Mouse (Mus musculus) ES-E14 (cell line): Measurements from ENCODE around the gene Pkn3. TPM values are rescaled to one million over a fixed set of nuclear protein-coding genes. Genes with fewer than 3 reads are reported as not detected.

Source experiments
- DNase-seq: peaks from one replicate; pipeline ENCODE4 v3.0.0-alpha.2; 2013; ENCODE audit warnings: low read depth, low spot score
- H3K27ac ChIP-seq: 2 replicates; pipeline ENCODE4 v1.5.1; 2012; ENCODE audit warnings: low read depth, mild to moderate bottlenecking, low read length, moderate library complexity, mixed read lengths; ENCODE audit not compliant: poor library complexity, insufficient read depth, severe bottlenecking
- H3K36me3 ChIP-seq: 2 replicates; pipeline ENCODE4 v1.6.1; 2012; ENCODE audit warnings: mild to moderate bottlenecking, low read length, moderate library complexity, mixed read lengths; ENCODE audit not compliant: control insufficient read depth, poor library complexity, insufficient read depth, severe bottlenecking
- H3K4me1 ChIP-seq, 2 experiments: fragments of 150-350 bp in 1 of 2; sonication (generic) in 1 of 2; 2 replicates each; pipeline ENCODE4 v1.6.1; 2012; ENCODE audit warnings: low read length in 2 of 2, mild to moderate bottlenecking in 1 of 2, mixed read lengths in 1 of 2; ENCODE audit not compliant: control insufficient read depth in 2 of 2, insufficient read depth in 2 of 2, poor library complexity in 1 of 2
- H3K4me3 ChIP-seq, 2 experiments: fragments of 150-350 bp in 1 of 2; sonication (generic) in 1 of 2; 2 replicates each; pipeline ENCODE4 v1.5.1; 2012; ENCODE audit warnings: low read length in 2 of 2, low read depth in 1 of 2, mild to moderate bottlenecking in 1 of 2, mixed read lengths in 1 of 2; ENCODE audit not compliant: insufficient read depth in 1 of 2, poor library complexity in 1 of 2, severe bottlenecking in 1 of 2
- H3K9ac ChIP-seq: 2 replicates; pipeline ENCODE4 v1.6.1; 2012; ENCODE audit warnings: low read depth, mild to moderate bottlenecking, low read length, mixed read lengths; ENCODE audit not compliant: poor library complexity, insufficient read depth, severe bottlenecking
- H3K9me3 ChIP-seq: fragments of 150-350 bp; sonication (generic); 2 replicates; pipeline ENCODE4 v1.6.1; 2012; ENCODE audit warnings: low read depth, mild to moderate bottlenecking, low read length; ENCODE audit not compliant: control insufficient read depth, insufficient read depth
- CHD2 ChIP-seq: IDR thresholded peaks from 2 replicates; pipeline ENCODE4 v1.6.1; 2014; ENCODE audit warnings: mild to moderate bottlenecking, low read depth, low read length, inconsistent platforms
- HCFC1 ChIP-seq: IDR thresholded peaks from 2 replicates; pipeline ENCODE4 v1.6.1; 2012; ENCODE audit warnings: low read length, inconsistent platforms, borderline replicate concordance; ENCODE audit not compliant: insufficient read depth
- MAFK ChIP-seq: IDR thresholded peaks from 2 replicates; pipeline ENCODE4 v1.6.1; 2014; ENCODE audit warnings: mild to moderate bottlenecking, low read depth, low read length, inconsistent platforms; ENCODE audit not compliant: insufficient read depth
- ZC3H11A ChIP-seq: IDR thresholded peaks from 2 replicates; pipeline ENCODE4 v1.6.1; 2012; ENCODE audit warnings: low read depth, mild to moderate bottlenecking, inconsistent platforms, low read length, borderline replicate concordance
- ZNF384 ChIP-seq: IDR thresholded peaks from 2 replicates; pipeline ENCODE4 v1.6.1; 2012; ENCODE audit warnings: low read depth, low read length, inconsistent platforms
- in situ Hi-C, 2 experiments: fragments of 600-800 bp; cut with MboI; formaldehyde crosslinking; loops; one replicate each; pipeline ENCODE4 v1.15.1; 2025; ENCODE audit warnings: low sequenced_read_pairs in 2 of 2, inconsistent platforms in 1 of 2; ENCODE audit not compliant: unreplicated experiment in 2 of 2
- total RNA-seq: library from RNA; depleted of rRNA; stranded (reverse); fragments of 300-350 nt; gene quantifications from 2 replicates; pipeline ENCODE4 v1.2.3, GENCODE M21; 2012

Pkn3 gene
- total RNA-seq, 1 experiment: 19.1 TPM

GRCm38 (mm10) chr2:30039687-30040086 is 37.8 kb upstream of the Pkn3 start:
- in situ Hi-C loops: no loop called here
- H3K36me3 ChIP-seq: peaks cover 4% of the 10 kb centered on the region; the same call in 1 of the 2 replicates
- no peaks in the 10 kb centered on the region for H3K9me3 ChIP-seq
- H3K9ac ChIP-seq: 0 out of 2 replicates have a peak overlapping the region, but pooled peaks have one; percentile 15
- H3K27ac ChIP-seq: no peak overlapping the region
- H3K4me3 ChIP-seq: no peak overlapping the region
- TF ChIP-seq HCFC1 (no peak), ZC3H11A (no peak), MAFK (no peak), ZNF384 (no peak), CHD2 (no peak)
- no peak for DNase-seq
- peaks cover 0 to 10% of the 10 kb centered on the region in 2 experiments; a peak in 2 of 4 replicates for H3K4me1 ChIP-seq

- Histone ChIP-seq H3K9ac (peak overlapping the region; percentile 4; the same call in 1 of the 2 replicates), H3K9me3 (no peaks in the 10 kb centered on the region), H3K4me3 (no peak overlapping the region), H3K27ac (peak overlapping the region; percentile 30; the same call in 1 of the 2 replicates), H3K4me1 (peaks cover 0 to 13% of the 10 kb centered on the region in 2 experiments; a peak in 2 of 4 replicates), H3K36me3 (peaks cover 8% of the 10 kb centered on the region; the same call in 1 of the 2 replicates)
- TF ChIP-seq CHD2 (no peak), MAFK (no peak), HCFC1 (no peak), ZNF384 (no peak), ZC3H11A (no peak; the same call in 1 of the 2 replicates)
- in situ Hi-C loops: no loop called here
- no peak for DNase-seq
These were observed 35.0 kb upstream of the Pkn3 start for GRCm38 (mm10) chr2:30042445-30042844.

- TF ChIP-seq ZNF384 (no peak), ZC3H11A (no peak), MAFK (no peak), HCFC1 (no peak), CHD2 (no peak)
- H3K4me1 ChIP-seq: peaks cover 3 to 16% of the 10 kb centered on the region in 2 experiments; a peak in 3 of 4 replicates
- peaks cover 5% of the 10 kb centered on the region; the same call in 1 of the 2 replicates for H3K36me3 ChIP-seq
- DNase-seq: no peak
- H3K9ac ChIP-seq: no peak overlapping the region
- no peak overlapping the region for H3K27ac ChIP-seq
- no peaks in the 10 kb centered on the region for H3K9me3 ChIP-seq
- in situ Hi-C loops: no loop called here
- no peak overlapping the region for H3K4me3 ChIP-seq
These were observed 32.9 kb upstream of the Pkn3 start for GRCm38 (mm10) chr2:30044550-30044949.

GRCm38 (mm10) chr2:30047127-30047526 is 30.4 kb upstream of the Pkn3 start:
- peak overlapping the region; percentile 78; the same call in 1 of the 2 replicates for H3K9ac ChIP-seq
- H3K4me3 ChIP-seq: peak overlapping the region in 1 of 2 experiments; percentile 41; a peak in 1 of 4 replicates
- no peak overlapping the region for H3K27ac ChIP-seq
- H3K4me1 ChIP-seq: peaks cover 3 to 18% of the 10 kb centered on the region in 2 experiments; a peak in 3 of 4 replicates
- in situ Hi-C loops: no loop called here
- DNase-seq: no peak
- H3K36me3 ChIP-seq: peaks cover 5% of the 10 kb centered on the region; the same call in 1 of the 2 replicates
- no peaks in the 10 kb centered on the region for H3K9me3 ChIP-seq
- no peak for TF ChIP-seq MAFK
- no peak for TF ChIP-seq ZC3H11A
- no peak for TF ChIP-seq ZNF384
- TF ChIP-seq HCFC1: no peak
- no peak for TF ChIP-seq CHD2

GRCm38 (mm10) chr2:30048101-30048501 is 29.4 kb upstream of the Pkn3 start:
- H3K9ac ChIP-seq: peak overlapping the region; percentile 78
- H3K9me3 ChIP-seq: no peaks in the 10 kb centered on the region
- TF ChIP-seq MAFK (no peak), ZNF384 (peak; percentile 77; the same call in 1 of the 2 replicates)
- peak overlapping the region; percentile 76 for H3K27ac ChIP-seq
- peaks cover 5% of the 10 kb centered on the region; the same call in 1 of the 2 replicates for H3K36me3 ChIP-seq
- H3K4me1 ChIP-seq: peaks cover 3 to 16% of the 10 kb centered on the region in 2 experiments; a peak in 3 of 4 replicates
- no peak for DNase-seq
- peak overlapping the region; percentile 79 to 97 for H3K4me3 ChIP-seq
- in situ Hi-C loops: no loop called here
